Mouse (Mus musculus) cortical plate, adult 2 months (tissue): ENCODE data around the gene Abcc3.

Experiments
- CTCF ChIP-seq: fragments of 200-500 bp; IDR thresholded peaks from 2 replicates; pipeline ENCODE4 v1.5.1; 2011; ENCODE audit warnings: mild to moderate bottlenecking, control low read depth, low read length; ENCODE audit not compliant: insufficient read depth; ENCODE audit errors: extremely low read depth
- POLR2A ChIP-seq: fragments of 200-500 bp; IDR thresholded peaks from 2 replicates; pipeline ENCODE4 v1.6.1; 2011; ENCODE audit warnings: mild to moderate bottlenecking, low read length, control low read depth; ENCODE audit not compliant: insufficient read depth; ENCODE audit errors: extremely low read depth

DNA sequence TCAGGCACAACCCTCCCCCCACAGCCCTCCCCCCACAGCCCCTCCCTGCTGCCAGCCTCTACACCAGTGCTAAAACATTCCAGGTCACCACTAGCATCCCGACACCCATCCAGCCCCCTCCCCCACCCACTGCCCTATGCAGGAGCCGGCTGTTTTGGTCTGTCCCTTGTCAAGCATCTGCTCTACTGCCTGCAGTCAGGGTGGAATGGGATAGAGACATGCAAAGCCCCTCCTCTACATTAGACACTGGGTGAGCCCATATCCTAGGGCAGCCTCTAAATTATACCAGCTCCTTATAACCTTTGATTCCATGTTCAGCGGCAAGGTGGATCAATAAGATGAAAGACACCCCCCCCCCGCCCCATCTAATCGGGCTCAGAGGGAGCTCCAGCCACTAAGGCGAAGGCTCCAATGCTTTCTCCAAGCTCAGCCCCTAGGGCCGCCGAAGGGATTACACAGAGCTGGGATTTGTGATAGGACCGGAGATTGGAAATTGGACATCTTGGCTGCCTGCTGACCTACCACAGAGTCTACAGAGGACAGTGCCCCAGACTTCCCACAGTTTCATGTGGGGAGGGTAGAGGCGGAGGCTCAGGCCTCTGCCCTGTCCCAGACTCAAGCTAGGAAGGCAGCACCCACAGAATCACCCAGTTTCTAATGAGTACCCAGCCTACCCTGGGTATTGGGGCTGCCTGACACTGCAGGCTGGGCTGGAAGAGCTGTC is 26.4 kb upstream of the Abcc3 start:
- TF ChIP-seq CTCF (no peak), POLR2A (no peak)
